Mouse (Mus musculus) kidney, adult 18-20 months (tissue): ENCODE data around the gene Fam205c.
"Not testable (repeated sequence)": the region's sequence is repeated elsewhere in the genome, so short reads cannot be mapped to it uniquely, and the experiment has no call there.

Experiments
- DNase-seq: peaks from one replicate; pipeline ENCODE4 v3.0.0; 2021

Fam205c gene

DNA sequence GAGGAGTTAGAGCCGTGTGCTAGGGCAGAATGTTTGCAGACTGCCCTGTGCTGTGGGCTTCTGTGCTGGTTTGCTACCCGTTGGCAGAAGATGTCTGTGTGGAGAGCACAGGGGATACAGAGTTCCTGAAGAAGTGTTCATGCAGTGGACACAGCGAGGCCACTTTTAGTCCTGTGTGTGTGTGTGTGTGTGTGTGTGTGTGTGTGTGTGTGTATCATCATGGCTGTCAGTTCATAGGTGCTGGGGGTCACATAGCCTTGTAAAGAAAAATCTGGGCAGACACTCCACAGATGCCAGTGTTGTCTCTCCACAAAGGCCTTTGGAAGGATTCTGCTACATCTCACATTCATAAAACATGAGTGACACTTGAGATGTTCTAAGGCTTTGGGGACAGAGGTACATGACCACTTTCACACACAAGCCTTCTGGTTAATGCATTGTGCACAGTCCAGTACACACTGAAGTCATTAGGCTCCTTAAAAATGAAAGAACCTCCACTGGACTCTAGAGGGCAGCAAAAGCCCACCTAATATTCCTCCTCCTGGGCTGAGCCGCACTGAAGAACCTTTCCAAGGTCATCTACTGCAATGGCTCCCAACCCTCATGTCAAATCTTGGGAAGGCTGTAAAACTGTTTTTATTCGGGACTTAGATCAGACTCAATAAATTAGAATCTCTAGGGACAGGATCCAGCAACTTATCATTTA, 2.7 kb upstream of the Fam205c start:
- DNase-seq: peak; percentile 43

DNA sequence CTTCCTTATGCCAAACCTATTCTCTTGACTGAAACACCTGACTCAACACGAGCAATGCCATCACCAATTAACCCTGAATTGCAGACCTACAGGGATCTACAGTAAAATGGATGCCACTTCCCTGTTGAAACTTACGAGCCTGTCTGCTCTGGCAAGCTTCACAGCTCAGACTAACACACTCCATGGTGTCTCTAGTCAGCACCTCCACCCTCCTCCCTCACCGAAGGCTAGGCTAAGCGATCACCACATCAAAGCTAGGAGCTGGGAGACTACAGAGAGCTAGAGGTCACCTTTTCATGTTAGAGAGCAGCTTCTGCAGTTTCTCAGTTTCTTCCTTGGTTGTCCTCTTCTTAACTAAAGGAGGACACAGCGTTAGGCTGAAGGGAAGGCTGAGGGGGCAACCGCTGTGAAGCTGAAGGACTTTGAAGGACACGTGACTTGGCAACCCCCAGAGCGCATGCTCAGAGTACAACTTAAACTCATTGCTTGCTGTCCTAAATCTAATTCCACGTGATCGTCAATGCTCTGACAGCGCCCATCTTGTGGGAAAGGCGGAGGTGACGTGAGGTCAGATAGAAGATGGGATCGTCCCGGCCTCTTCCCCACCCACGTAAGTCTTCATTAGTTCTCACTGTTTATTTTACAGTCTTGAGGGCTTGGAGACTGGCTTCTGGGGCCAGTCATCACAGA, 1.1 kb downstream of the Fam205c start:
- DNase-seq: no peak

DNA sequence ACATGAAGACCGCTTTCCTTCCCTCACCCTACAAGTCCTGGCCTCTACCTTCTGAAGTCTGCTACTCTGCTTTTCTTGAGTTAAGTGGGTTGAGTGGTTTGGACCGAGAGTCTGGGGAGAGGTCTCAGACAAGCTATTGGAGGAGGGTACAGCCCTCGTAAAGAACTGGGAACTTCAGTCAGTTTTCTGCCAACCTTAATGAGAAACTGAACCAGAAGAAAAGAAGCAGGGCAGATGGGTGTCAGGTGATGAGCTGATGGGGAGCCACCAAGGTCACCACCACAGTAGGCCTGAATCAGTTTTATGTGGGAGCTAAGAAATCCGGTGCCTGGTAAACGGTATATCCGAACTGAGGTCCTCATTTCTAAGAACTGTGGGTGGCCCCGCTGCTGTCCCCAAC, 1.9 kb downstream of the Fam205c start:
- DNase-seq: no peak

DNA sequence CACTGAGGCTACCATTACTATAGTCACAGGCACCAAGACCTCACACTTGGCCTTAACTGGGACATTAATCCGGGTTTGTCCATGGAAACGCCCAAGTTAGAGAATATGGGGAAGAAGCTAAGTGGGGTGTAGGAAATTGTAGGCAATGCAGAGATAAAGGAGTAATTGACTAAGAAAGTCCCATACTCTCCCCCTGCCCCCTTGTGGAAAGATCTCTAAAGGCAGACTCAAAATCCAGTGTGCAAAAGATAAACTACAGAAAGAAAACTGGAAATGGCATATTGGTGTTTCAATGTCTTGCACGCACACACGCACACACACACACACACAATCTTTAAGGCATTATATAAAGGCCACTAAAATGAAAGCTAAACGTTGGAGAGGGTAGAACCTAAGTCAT, 3.3 kb downstream of the Fam205c start:
- no peak for DNase-seq

- no peak for DNase-seq
These were observed 5.8 kb downstream of the Fam205c start for GRCm38 (mm10) chr4:42868193-42868592.

- no peak for DNase-seq
These were observed 6.6 kb downstream of the Fam205c start for GRCm38 (mm10) chr4:42867390-42867789.

DNA sequence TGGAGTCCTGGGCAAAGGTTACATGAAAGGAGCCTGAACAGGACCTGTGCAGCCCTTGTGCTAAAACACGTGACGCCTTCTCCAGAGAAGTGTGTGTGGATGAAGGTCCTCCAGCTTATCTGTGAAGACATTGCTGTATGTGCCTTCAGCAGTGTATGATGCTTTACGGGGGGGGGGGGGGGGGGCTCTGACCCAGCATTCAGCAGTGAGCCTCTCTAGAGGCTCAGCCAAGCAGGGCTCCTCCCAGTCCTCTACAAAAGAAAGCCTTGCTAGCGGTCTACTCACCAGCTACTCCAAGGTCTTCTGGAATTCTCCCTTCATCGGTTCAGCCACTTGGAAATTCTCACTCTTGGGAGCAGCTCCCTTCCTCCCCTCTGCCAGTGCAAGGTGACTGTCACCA, 10.5 kb downstream of the Fam205c start:
- not testable (repeated sequence) for DNase-seq

DNA sequence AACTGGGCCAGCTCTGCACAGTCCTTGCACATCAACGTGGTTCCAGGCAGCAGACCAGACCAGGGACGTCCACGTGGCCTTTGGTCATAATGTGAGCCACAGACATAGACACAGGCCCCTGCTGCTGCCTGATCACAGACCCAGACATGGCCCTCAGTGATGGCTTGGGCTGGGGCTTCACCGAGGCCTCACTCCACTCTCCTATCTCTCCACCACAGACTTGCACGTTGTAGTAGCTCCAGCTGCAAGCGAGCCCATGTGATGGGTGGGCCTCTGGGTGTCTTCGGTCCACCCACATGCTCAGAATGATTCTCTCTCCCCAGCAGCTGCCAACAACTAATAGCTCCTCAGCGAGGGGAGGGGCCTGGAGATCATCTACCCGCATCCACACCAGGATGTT, 13.6 kb downstream of the Fam205c start:
- not testable (repeated sequence) for DNase-seq

- DNase-seq: not testable (repeated sequence)
These were observed 17.4 kb downstream of the Fam205c start, which contains the start of gene Gm12394 for GRCm38 (mm10) chr4:42856671-42857070. Gm12394 (minus strand) TSS chr4:42856771.

GRCm38 (mm10) chr4:42853788-42854187, 20.2 kb downstream of the Fam205c start, which contains the start of gene Fam205a1:
Fam205a1 (minus strand) TSS chr4:42853888.
- not testable (repeated sequence) for DNase-seq
